Mouse (Mus musculus): Measurements from ENCODE around the gene Rb1. TPM values are rescaled to one million over a fixed set of nuclear protein-coding genes. Genes with fewer than 3 reads are reported as not detected.

Gene Rb1
- polyA plus RNA-seq, 1 experiment: 5.0 TPM

Other genes with a start within 250 kb of the Rb1 start
- gene Rcbtb2, start 202.8 kb downstream of the Rb1 start, polyA plus RNA-seq (2012; rRNA removed): 11.8 and 17.0 TPM in 2 replicates
- gene Lpar6, start 87.9 kb downstream of the Rb1 start, polyA plus RNA-seq (2012; rRNA removed): 2.7 and 3.1 TPM in 2 replicates
- gene Itm2b, start 59.5 kb upstream of the Rb1 start, polyA plus RNA-seq (2012; rRNA removed): 734 and 912 TPM in 2 replicates
- 12.3 and 13.5 TPM in 2 replicates for gene Med4, start 184.2 kb upstream of the Rb1 start, polyA plus RNA-seq (2012; rRNA removed)
- gene Sucla2, start 199.5 kb upstream of the Rb1 start, polyA plus RNA-seq (2012; rRNA removed): 17.3 and 28.0 TPM in 2 replicates
- 1.1 and 1.2 TPM in 2 replicates for gene Nudt15, start 222.4 kb upstream of the Rb1 start, polyA plus RNA-seq (2012; rRNA removed)